Mouse (Mus musculus): Measurements from ENCODE around the gene Fzd1.

- TF ChIP-seq CTCF (IDR thresholded peaks at IDR 0.05; ENCODE audit: borderline replicate concordance, insufficient read depth, low read length) = no peak
- no peak for TF ChIP-seq POLR2A (IDR thresholded peaks at IDR 0.05; ENCODE audit: low read depth, low read length)
Observed at GRCm38 (mm10) chr5:4754701-4755281, 3.0 kb downstream of the Fzd1 start.
